Mouse (Mus musculus): ENCODE data around the gene Atp5e. TPM values are rescaled to one million over a fixed set of nuclear protein-coding genes. Genes with fewer than 3 reads are reported as not detected.
A peak's percentile ranks its signal among the peaks of the same experiment; 100 is the strongest.

The Atp5e gene
- 1,000 to 10,000 TPM; 1,566 to 1,609 TPM for total RNA-seq (2021)

- DNase-seq (ENCODE audit: low spot score) = peak; percentile 93
- intact Hi-C loops (cut with DNase I) = loop anchor here (5.0 to 10.0 kb wide), 2 partner anchors 137 to 389 kb away; partner anchors contain the start of gene Stx16
Measured at GRCm38 (mm10) chr2:174463789-174464523, at the start of gene Atp5e. Gene Atp5e (minus strand): TSS chr2:174464105.

GRCm38 (mm10) chr2:174509825-174510224 lies 45.9 kb upstream of the Atp5e start:
- no peak for DNase-seq (ENCODE audit: low spot score)
- intact Hi-C loops (cut with DNase I) = no loop called here

DNA sequence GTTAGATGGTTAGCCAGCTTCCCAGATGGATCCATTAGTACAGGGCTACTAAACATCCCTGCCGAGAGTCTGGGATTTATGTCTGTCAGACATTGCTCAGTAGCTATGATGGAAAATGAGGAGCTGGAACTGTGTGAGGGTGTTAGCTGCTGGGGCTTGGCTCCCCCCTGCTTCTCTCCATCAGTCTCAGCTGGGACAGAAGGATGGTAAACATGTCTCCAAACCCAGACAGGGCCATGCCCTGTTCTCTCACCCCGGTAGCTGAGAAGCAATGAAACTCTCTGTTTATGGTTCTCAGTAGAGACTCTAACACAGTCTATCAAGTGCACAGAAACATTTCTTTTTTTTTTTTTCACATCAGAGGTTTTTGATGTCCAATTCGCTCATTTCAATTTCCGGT lies 44.1 kb upstream of the Atp5e start:
- intact Hi-C loops (cut with DNase I) = no loop called here
- no peak for DNase-seq (ENCODE audit: low spot score)

GRCm38 (mm10) chr2:174502831-174503460 lies 39.0 kb upstream of the Atp5e start:
- DNase-seq (ENCODE audit: low spot score) = no peak
- intact Hi-C loops (cut with DNase I) = no loop called here

GRCm38 (mm10) chr2:174502321-174502720 lies 38.4 kb upstream of the Atp5e start:
- intact Hi-C loops (cut with DNase I) = no loop called here
- DNase-seq (ENCODE audit: low spot score) = no peak

- DNase-seq (ENCODE audit: low spot score) = no peak
- intact Hi-C loops (cut with DNase I) = no loop called here
Measured at GRCm38 (mm10) chr2:174501517-174501916, 37.6 kb upstream of the Atp5e start.

DNA sequence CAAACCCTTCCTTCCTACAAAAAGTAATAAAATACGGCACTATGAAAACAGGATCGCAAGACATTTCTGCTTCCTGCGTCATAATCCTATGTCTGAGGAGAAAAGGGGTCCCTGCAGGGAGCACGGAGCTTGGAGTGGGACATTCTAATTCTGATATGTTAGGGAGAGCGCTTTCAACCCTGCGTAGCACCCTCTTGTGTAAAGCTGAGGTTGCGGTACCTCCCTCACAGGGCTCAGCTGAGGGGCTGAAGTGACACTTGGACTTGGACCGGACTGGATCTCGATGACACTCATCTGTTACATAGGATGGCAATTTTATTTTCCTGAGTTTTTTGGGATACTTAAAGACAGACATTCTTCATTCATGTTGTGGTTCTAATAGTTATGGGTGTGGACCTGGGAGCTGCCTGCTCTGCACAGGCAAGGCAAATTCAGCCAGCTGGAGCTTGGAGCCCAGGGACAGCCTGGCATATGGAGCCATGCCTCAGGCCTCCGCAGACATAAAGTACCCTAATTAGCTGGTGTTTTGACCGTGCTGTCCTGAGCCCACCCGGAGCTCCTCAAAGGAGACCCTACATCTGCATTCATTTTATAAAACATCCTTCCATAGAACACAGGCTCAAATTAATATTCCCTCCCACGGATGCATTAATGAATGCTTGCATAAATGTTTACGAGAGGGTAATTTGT lies 37.1 kb upstream of the Atp5e start:
- no peak for DNase-seq (ENCODE audit: low spot score)
- intact Hi-C loops (cut with DNase I) = no loop called here

DNA sequence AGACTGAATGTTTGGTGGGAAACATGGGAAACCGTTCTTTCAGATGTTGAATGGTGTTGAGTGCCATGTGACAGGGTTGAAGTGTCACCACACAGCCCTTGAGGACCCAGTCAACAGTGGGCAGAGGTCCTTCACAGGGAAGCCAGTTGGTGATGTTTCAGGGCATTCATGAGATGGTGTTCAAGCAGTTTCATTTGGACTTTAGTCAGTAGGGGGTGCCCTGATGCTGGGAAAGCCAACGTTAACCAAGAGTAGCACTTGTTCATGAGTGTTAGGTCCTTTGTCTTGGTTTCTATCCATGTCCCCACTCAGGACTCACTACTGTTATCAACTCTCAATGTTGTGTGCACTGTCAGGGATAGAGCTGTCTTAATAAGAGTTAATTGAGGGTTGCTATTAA lies 29.0 kb upstream of the Atp5e start:
- intact Hi-C loops (cut with DNase I) = loop anchor here (1.0 kb wide), 1 partner anchor 181 kb away; no protein-coding TSS in a partner anchor
- DNase-seq (ENCODE audit: low spot score) = no peak

- no peak for DNase-seq (ENCODE audit: low spot score)
- intact Hi-C loops (cut with DNase I) = no loop called here
Measured at GRCm38 (mm10) chr2:174487005-174487404, 23.1 kb upstream of the Atp5e start.

GRCm38 (mm10) chr2:174478746-174479145 lies 14.8 kb upstream of the Atp5e start:
- intact Hi-C loops (cut with DNase I) = loop anchor here (10.0 kb wide), 1 partner anchor 376 kb away; no protein-coding TSS in a partner anchor
- no peak for DNase-seq (ENCODE audit: low spot score)

DNA sequence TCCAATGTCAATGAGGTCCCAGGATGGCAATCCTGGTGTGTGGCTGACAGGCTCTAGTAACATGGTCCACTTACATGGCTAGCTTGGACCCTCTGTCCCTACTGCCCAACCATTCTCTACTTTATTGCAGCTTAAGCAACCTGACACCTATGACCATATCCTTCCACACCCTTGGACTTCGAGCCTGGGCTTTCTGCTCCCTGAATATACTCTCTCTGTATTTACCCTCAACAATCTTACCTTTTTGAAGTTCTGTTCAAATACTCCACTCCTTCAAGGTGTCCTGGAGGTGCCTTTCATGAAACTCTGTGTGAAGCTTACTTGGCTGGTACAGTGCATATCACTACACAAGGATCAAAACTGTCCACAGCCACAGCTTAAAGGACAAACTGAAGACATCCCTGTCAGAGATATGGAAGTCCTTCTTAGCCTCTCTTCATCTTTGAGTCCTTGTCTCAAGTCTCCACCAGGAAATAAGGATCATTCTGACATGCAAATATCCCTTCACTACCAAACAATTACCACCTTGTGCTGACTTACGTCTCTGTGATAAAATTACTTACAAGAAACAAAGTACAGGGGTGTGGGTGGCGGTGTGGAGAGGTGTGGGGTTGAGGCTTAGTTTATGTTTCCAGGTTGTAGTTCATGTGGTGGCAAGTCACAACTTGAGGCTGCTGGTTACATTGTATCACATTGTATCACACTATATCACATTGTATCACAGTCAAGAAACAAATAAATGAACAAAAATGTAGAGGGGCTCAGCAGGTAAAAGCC lies 13.8 kb upstream of the Atp5e start:
- DNase-seq (ENCODE audit: low spot score) = no peak
- intact Hi-C loops (cut with DNase I) = loop anchor here (10.0 kb wide), 1 partner anchor 377 kb away; no protein-coding TSS in a partner anchor

DNA sequence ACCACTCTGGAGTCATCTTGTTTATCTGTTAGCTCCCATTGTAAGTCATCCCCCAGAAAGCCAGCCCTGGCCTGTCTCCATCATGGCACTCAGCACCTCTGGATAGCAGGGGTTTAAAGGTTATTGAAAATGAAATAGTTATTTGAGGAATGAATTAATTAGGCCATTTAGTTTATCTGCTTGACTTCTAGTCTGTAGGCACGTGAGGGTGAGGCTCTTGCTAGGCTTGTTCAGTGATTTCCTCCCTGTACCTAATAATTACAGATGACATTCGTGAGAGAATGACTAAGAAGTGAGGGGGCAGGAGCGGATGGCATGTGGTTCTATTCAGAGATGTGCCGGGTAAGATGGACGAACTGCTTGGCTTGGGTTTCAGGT lies 9.6 kb upstream of the Atp5e start:
- no peak for DNase-seq (ENCODE audit: low spot score)
- intact Hi-C loops (cut with DNase I) = loop anchor here (10.0 kb wide), 1 partner anchor 381 kb away; no protein-coding TSS in a partner anchor

GRCm38 (mm10) chr2:174472818-174473549 lies 9.1 kb upstream of the Atp5e start, which contains the start of gene Prelid3b:
Gene Prelid3b (minus strand): TSS chr2:174473081.
- intact Hi-C loops (cut with DNase I) = loop anchor here (10.0 kb wide), 1 partner anchor 382 kb away; no protein-coding TSS in a partner anchor
- DNase-seq (ENCODE audit: low spot score) = peak; percentile 98

- intact Hi-C loops (cut with DNase I) = loop anchor here (10.0 kb wide), 1 partner anchor 382 kb away; no protein-coding TSS in a partner anchor
- no peak for DNase-seq (ENCODE audit: low spot score)
Measured at GRCm38 (mm10) chr2:174472407-174472806, 8.5 kb upstream of the Atp5e start.

DNA sequence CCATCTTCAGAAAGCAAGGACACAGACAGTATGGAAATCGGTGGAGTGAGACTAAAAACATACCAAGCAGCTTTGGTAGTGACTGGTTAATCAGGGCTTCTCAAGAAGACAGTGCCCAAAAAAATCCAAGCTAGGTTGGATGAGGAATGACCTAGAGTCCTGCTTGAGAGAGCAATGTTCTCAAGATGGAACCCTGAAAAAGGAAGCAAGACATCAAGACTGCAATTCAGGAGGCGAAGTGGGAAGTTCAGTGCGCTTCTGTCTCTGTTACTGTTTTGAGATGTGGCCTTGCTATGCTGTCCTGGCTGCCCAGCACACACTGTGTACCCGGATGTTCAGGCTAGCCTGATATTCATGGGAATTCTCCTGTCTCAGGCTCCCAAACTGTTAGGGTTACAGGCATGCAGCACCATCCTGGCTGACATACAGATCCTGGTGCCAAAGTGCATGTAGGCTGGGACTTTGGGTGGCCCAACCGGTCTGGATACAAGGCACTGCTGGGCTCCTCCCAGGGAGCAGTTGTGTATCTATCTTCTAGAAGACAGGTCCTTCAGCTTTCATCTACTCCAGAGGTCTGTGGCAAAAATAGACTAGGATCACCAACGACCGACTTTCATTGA lies 7.0 kb upstream of the Atp5e start:
- DNase-seq (ENCODE audit: low spot score) = no peak
- intact Hi-C loops (cut with DNase I) = loop anchor here (10.0 kb wide), 1 partner anchor 384 kb away; no protein-coding TSS in a partner anchor

DNA sequence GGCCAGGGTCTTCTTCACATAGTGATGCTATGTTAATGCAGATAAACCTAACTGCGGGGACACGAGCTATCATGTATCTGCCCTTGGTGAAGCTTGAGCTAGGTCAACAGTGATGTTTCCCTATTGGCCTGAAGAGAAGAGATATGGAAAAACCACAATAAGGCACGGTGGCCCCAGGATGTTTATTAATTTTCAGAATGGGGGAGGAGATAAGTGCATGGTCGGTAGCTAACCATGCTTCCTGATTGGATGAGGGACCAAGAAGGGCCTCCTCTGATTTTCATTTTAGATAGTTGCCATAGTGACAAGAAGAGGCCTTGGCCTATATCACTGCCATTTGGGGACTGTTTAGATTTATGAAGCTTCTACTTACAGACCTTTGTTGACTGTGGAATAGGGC lies 6.4 kb upstream of the Atp5e start:
- DNase-seq (ENCODE audit: low spot score) = no peak
- intact Hi-C loops (cut with DNase I) = loop anchor here (10.0 kb wide), 1 partner anchor 384 kb away; no protein-coding TSS in a partner anchor

DNA sequence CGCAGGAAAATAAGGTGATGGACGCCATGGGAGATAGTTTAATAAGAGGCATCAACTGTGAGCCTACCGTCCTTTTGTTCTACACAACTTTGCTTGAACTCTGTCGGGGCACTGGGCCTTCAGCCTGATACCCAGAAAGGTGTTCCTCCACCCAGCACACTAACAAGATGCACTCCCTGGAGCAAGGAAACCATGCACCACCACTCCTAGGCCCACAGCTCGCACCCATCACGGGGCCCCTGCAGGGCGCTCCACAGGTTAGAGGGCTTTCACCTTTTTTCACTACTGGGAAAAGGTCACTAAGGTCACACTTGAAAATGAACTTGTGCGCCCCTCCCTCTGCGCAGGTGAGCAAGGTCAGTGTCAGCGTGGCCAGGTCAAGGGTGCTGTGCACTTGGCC lies 535 bp downstream of the Atp5e start:
- intact Hi-C loops (cut with DNase I) = loop anchor here (5.0 to 10.0 kb wide), 2 partner anchors 136 to 389 kb away; partner anchors contain the start of gene Stx16
- DNase-seq (ENCODE audit: low spot score) = no peak

DNA sequence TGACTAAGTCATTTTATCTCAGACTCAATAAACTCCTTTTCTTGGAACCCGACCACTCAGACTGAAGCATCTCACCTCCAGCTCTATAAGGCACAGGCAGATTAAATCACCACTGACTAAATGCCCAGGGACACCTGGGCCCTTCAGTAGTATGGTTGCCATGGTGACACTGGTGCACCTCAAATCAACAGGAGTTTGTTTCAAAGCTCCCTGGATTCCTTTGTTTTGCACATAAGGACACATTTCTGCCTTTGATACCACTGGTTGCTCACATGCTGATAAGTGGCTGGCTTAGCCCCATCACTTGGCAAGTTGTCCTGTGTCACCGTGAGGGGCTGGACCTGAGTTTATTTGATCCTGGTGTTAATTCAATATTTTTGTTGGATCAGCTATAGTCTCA lies 4.5 kb downstream of the Atp5e start:
- DNase-seq (ENCODE audit: low spot score) = no peak
- intact Hi-C loops (cut with DNase I) = no loop called here

All from heart, postnatal 25 days (tissue).